Mouse (Mus musculus): Measurements from ENCODE around the gene Tcfl5. TPM values are rescaled to one million over a fixed set of nuclear protein-coding genes. Genes with fewer than 3 reads are reported as not detected.
A peak's percentile ranks its signal among the peaks of the same experiment; 100 is the strongest.

Tcfl5 gene
- polyA plus RNA-seq, 1 experiment, result not detected

DNA sequence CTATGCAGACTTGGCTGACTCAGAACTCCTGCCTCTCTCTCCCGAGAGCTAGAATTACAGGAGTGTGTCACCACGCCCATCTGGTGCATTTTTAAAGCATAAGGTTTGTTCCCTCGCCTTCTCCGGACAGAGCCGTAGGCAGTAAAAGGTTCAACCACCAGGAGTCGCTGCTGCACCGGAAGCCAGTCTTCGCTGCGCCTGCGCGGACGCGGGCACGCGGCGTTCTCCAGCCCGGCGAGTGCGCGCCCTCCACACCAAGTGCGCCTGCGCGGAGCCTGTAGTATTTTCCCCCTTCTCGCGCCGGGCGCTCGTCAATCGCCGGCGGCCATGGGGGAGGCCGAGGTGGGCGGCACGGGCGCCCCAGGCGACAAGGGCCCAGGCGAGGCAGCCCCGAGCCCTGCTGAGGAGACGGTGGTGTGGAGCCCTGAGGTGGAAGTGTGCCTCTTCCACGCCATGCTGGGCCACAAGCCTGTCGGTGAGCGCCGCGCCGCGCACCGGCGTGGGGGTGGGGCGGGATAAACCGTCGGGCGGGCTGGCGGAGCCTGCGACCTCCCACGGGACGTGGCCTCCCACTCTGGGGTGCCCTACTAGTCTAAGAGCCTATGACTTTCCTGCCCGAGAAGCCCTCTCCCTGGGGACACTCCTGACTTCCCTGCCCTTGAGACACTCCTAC lies 59.9 kb downstream of the Tcfl5 start:
- Histone ChIP-seq H3K36me3 (ENCODE audit: control insufficient read depth) (peaks cover 33% of the 10 kb centered on the region), H3K4me1 (ENCODE audit: control insufficient read depth) (peaks cover 32% of the 10 kb centered on the region), H3K4me3 (replicated peaks) (peak overlapping the region; percentile 91), H3K9me3 (ENCODE audit: control insufficient read depth, low read length) (no peaks in the 10 kb centered on the region), H3K27me3 (ENCODE audit: control insufficient read depth) (no peaks in the 10 kb centered on the region)
- no peak for TF ChIP-seq TAL1 (IDR thresholded peaks at IDR 0.05; ENCODE audit: low read length)
- TF ChIP-seq GATA1 (IDR thresholded peaks at IDR 0.05; ENCODE audit: low read length), result no peak

DNA sequence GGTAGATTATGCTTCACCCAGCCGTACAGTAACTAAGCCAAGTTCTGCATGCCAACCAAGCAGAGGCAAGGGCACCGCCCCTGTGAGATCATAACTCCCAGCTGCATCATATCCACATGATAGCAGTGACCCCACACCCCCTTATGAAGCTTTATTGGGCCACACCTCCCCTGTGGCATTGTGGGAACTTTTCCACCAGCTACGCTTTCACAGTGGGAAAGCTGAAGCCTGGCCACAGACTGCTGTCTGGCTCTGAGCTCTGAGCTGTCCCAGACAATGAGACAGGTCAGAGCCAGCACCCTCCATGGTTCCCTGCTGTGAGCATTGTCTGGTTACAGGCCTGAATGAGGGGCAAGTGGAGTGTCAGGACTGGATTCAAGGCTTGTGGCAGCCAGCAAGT lies 61.5 kb downstream of the Tcfl5 start, which contains the start of gene Mrgbp:
Gene Mrgbp, plus strand, starts transcription at position 303 of the 400 bp plus-strand sequence.
- H3K9me3 ChIP-seq (ENCODE audit: control insufficient read depth, low read length), result no peaks in the 10 kb centered on the region
- H3K36me3 ChIP-seq (ENCODE audit: control insufficient read depth), result peaks cover 20% of the 10 kb centered on the region
- peaks cover 32% of the 10 kb centered on the region for H3K4me1 ChIP-seq (ENCODE audit: control insufficient read depth)
- H3K4me3 ChIP-seq (replicated peaks), result no peak within 1 kb of the TSS
- TF ChIP-seq TAL1 (IDR thresholded peaks at IDR 0.05; ENCODE audit: low read length) (no peak), GATA1 (IDR thresholded peaks at IDR 0.05; ENCODE audit: low read length) (no peak)
- H3K27me3 ChIP-seq (ENCODE audit: control insufficient read depth), result peaks cover 2% of the 10 kb centered on the region; the same call in 1 of the 2 replicates

DNA sequence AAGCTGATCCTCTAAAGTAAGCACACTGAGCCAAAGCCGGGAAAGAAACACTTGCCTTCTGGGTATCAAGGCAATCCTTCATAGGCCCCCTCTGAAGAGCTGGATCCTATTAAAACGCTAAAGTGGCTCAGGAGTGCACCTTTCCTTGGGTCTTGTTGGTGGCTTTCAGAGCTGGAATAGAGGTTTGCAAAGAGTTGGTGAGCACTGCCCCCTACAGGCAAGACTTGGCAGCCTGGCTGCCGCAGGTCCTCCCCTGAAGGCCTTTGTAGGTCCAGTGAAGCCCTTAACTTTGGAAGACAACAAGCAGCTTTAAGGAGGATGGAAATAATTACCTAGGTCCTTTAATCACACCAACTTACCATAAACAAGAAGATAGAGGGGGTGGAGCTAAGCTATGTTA lies 63.8 kb downstream of the Tcfl5 start:
- TF ChIP-seq TAL1 (IDR thresholded peaks at IDR 0.05; ENCODE audit: low read length) (no peak), GATA1 (IDR thresholded peaks at IDR 0.05; ENCODE audit: low read length) (no peak)
- Histone ChIP-seq H3K9me3 (ENCODE audit: control insufficient read depth, low read length) (no peaks in the 10 kb centered on the region), H3K4me3 (replicated peaks) (no peak overlapping the region), H3K27me3 (ENCODE audit: control insufficient read depth) (peaks cover 6% of the 10 kb centered on the region; the same call in 1 of the 2 replicates), H3K4me1 (ENCODE audit: control insufficient read depth) (peaks cover 27% of the 10 kb centered on the region), H3K36me3 (ENCODE audit: control insufficient read depth) (peaks cover under 1% of the 10 kb centered on the region)

DNA sequence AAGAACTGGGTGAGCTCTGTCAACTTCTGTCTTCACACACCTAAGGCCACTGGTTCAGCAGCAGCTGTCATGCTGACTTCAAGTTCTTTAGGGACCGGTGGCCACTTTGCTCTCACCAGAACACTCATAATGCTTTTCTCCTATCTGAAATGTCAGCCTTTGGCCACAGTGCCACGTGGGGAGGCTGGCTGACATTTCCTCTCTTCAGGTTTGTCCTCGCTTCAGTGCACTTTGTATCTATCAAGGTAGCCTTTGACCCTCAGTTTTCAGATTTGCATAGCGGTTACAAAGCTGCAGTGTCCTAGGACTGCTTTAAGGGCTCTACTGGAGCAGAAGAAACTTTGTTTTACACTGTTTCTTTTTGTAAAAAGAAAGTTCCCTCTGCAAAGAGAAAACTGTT lies 66.0 kb downstream of the Tcfl5 start:
- TF ChIP-seq TAL1 (IDR thresholded peaks at IDR 0.05; ENCODE audit: low read length) (no peak), GATA1 (IDR thresholded peaks at IDR 0.05; ENCODE audit: low read length) (no peak)
- H3K4me3 ChIP-seq (replicated peaks), result no peak overlapping the region
- H3K27me3 ChIP-seq (ENCODE audit: control insufficient read depth), result peaks cover 10% of the 10 kb centered on the region
- peaks cover 9% of the 10 kb centered on the region for H3K4me1 ChIP-seq (ENCODE audit: control insufficient read depth)
- H3K36me3 ChIP-seq (ENCODE audit: control insufficient read depth), result no peaks in the 10 kb centered on the region
- H3K9me3 ChIP-seq (ENCODE audit: control insufficient read depth, low read length), result no peaks in the 10 kb centered on the region

Other genes starting within 250 kb of the Tcfl5 start
- 0.01 and 0.05 TPM in 2 replicates for gene Slco4a1, start 186.5 kb downstream of the Tcfl5 start, polyA plus RNA-seq (2012)
- not detected in 2 replicates for gene Ntsr1, start 142.7 kb downstream of the Tcfl5 start, polyA plus RNA-seq (2012)
- gene Mrgbp, start 61.4 kb downstream of the Tcfl5 start, polyA plus RNA-seq (2012), result 0.58 and 0.87 TPM in 2 replicates
- 8.1 and 8.8 TPM in 2 replicates for gene Ogfr, start 53.5 kb downstream of the Tcfl5 start, polyA plus RNA-seq (2012)
- gene Col9a3, start 44.9 kb downstream of the Tcfl5 start, polyA plus RNA-seq (2012), result 0.10 TPM in 1 of 2 replicates, not detected in the other
- 1.1 and 1.6 TPM in 2 replicates for gene Dido1, start 67.3 kb upstream of the Tcfl5 start, polyA plus RNA-seq (2012)
- gene Gid8, start 67.4 kb upstream of the Tcfl5 start, polyA plus RNA-seq (2012), result 4.3 and 5.4 TPM in 2 replicates
- 0.13 and 0.18 TPM in 2 replicates for gene Slc17a9, start 82.6 kb upstream of the Tcfl5 start, polyA plus RNA-seq (2012)
- not detected in 2 replicates for gene Bhlhe23, start 134.2 kb upstream of the Tcfl5 start, polyA plus RNA-seq (2012)

Measured in erythroblast, embryonic 14.5 days (primary cell).